14 mouse cellular contexts compared by ENCODE assay signal in genomic region chr1:134711653-134712052, GRCm38 (mm10).
"Had no signal": no experiment of that assay in that cellular context is flagged by ENCODE, and none has a peak within 500 bp of the region (broad histone marks: within the 10 kb centered on the region; RNA-seq: fewer than 3 reads in every experiment).

No protein-coding gene starts in this region.

- H3K4me3 ChIP-seq: limb, embryonic 12.5 days; liver, embryonic 13.5 days; lung, embryonic 15.5 days; megakaryocyte, embryonic 14.5 days had no signal

- DNase-seq: kidney, postnatal 36 days; layer of hippocampus, adult 9-11 months; layer of hippocampus, postnatal 36 days; liver; liver, embryonic 13.5 days; liver, postnatal 0 days; lung, postnatal 14 days; right cerebral cortex, postnatal 14 days; thymus, postnatal 4 days had no signal

- H3K9me3 ChIP-seq: limb, embryonic 12.5 days; liver, embryonic 13.5 days; lung, embryonic 15.5 days; megakaryocyte, embryonic 14.5 days had no signal

- H3K9ac ChIP-seq: limb, embryonic 12.5 days; liver, embryonic 13.5 days; liver, postnatal 0 days; lung, embryonic 15.5 days had no signal

- H3K27ac ChIP-seq: limb, embryonic 12.5 days; liver, embryonic 13.5 days; lung, embryonic 15.5 days; macrophage had no signal

- H3K36me3 ChIP-seq: limb, embryonic 12.5 days; liver, embryonic 13.5 days; lung, embryonic 15.5 days had no signal

- H3K4me2 ChIP-seq: limb, embryonic 12.5 days; liver, embryonic 13.5 days; lung, embryonic 15.5 days had no signal

- ATAC-seq: liver, postnatal 0 days; midbrain, embryonic 16.5 days had no signal
